ENCODE assay signal across 8 mouse cellular contexts in genomic region chr16:13902888-13903483, GRCm38 (mm10). TPM values are rescaled to one million over a fixed set of nuclear protein-coding genes. Genes with fewer than 3 reads are reported as not detected.
DNase-seq lines count a peak whose midpoint lies in the region; ATAC-seq lines count a peak whose summit lies in the region.

Gene Pdxdc1 (minus strand): TSS chr16:13903131.
Gene Mpv17l (plus strand): TSS chr16:13903161.

- no peaks in the 10 kb centered on the region for H3K27me3 ChIP-seq in heart, embryonic 13.5 days (replicated peaks)
- no peaks in the 10 kb centered on the region for H3K27me3 ChIP-seq in liver, embryonic 12.5 days (replicated peaks)
- H3K27me3 ChIP-seq in stomach, embryonic 15.5 days (replicated peaks) = no peaks in the 10 kb centered on the region

- peak within 1 kb of the TSS; percentile 84 for H3K4me2 ChIP-seq in heart, embryonic 13.5 days
- peak within 1 kb of the TSS; percentile 90 for H3K4me2 ChIP-seq in liver, embryonic 12.5 days
- peak within 1 kb of the TSS; percentile 66 for H3K4me2 ChIP-seq in stomach, embryonic 15.5 days

- WGBS in heart, embryonic 13.5 days = under 1% methylated on average over 50 of the region's 57 CpGs
- under 1% methylated on average over 50 of the region's 57 CpGs for WGBS in liver, embryonic 12.5 days (ENCODE audit: insufficient replicate concordance)
- WGBS in stomach, embryonic 15.5 days = under 1% methylated on average over 50 of the region's 57 CpGs

- ATAC-seq in heart, embryonic 13.5 days (ENCODE audit: extremely low read depth, insufficient number of reproducible peaks, low FRiP score, low TSS enrichment) = peak; percentile 95
- ATAC-seq in liver, embryonic 12.5 days = peak; percentile 97
- ATAC-seq in stomach, embryonic 15.5 days (ENCODE audit: insufficient read depth, low FRiP score, low read depth) = peak; percentile 97

- no peaks in the 10 kb centered on the region for H3K4me1 ChIP-seq in brown adipose tissue, adult 24 weeks (ENCODE audit: control insufficient read depth, insufficient read depth, insufficient read length, low read length)
- peaks cover 18% of the 10 kb centered on the region for H3K4me1 ChIP-seq in heart, embryonic 13.5 days
- peaks cover 32% of the 10 kb centered on the region for H3K4me1 ChIP-seq in liver, embryonic 12.5 days
- H3K4me1 ChIP-seq in stomach, embryonic 15.5 days = 0 out of 2 replicates have a peak, but pooled peaks cover 8% of the 10 kb centered on the region

- H3K27ac ChIP-seq in brown adipose tissue, adult 24 weeks (replicated peaks; ENCODE audit: low read depth, low read length) = peak within 1 kb of the TSS; percentile 91
- H3K27ac ChIP-seq in heart, embryonic 13.5 days (replicated peaks) = peak within 1 kb of the TSS; percentile 88
- H3K27ac ChIP-seq in liver, embryonic 12.5 days = peak within 1 kb of the TSS; percentile 85
- H3K27ac ChIP-seq in stomach, embryonic 15.5 days = peak within 1 kb of the TSS; percentile 88

- peak within 1 kb of the TSS; percentile 96 for H3K4me3 ChIP-seq in brown adipose tissue, adult 24 weeks (ENCODE audit: insufficient read depth, low read depth, low read length)
- H3K4me3 ChIP-seq in heart, embryonic 13.5 days = peak within 1 kb of the TSS; percentile 99
- H3K4me3 ChIP-seq in liver, embryonic 12.5 days = peak within 1 kb of the TSS; percentile 94
- H3K4me3 ChIP-seq in stomach, embryonic 15.5 days (replicated peaks) = peak within 1 kb of the TSS; percentile 95

- DNase-seq in CD4-positive, CD25-positive, alpha-beta regulatory T cell, adult 2 months (ENCODE audit: low read depth, low spot score) = peak; percentile 97
- peak; percentile 61 for DNase-seq in fat pad, adult 2 months (ENCODE audit: extremely low read depth, low read depth, low spot score)
- peak; percentile 99 for DNase-seq in kidney, postnatal 10 days
- DNase-seq in natural killer cell, adult 2 months (ENCODE audit: low spot score in 2 of 2) = peak; percentile 97 to 98

- no peaks in the 10 kb centered on the region for H3K36me3 ChIP-seq in heart, embryonic 13.5 days
- H3K36me3 ChIP-seq in liver, embryonic 12.5 days = no peaks in the 10 kb centered on the region
- no peaks in the 10 kb centered on the region for H3K36me3 ChIP-seq in stomach, embryonic 15.5 days

- H3K9ac ChIP-seq in heart, embryonic 13.5 days = peak within 1 kb of the TSS; percentile 96
- H3K9ac ChIP-seq in liver, embryonic 12.5 days = peak within 1 kb of the TSS; percentile 95
- peak within 1 kb of the TSS; percentile 95 for H3K9ac ChIP-seq in stomach, embryonic 15.5 days

- no peaks in the 10 kb centered on the region for H3K9me3 ChIP-seq in heart, embryonic 13.5 days
- no peaks in the 10 kb centered on the region for H3K9me3 ChIP-seq in liver, embryonic 12.5 days (replicated peaks)
- no peaks in the 10 kb centered on the region for H3K9me3 ChIP-seq in stomach, embryonic 15.5 days

RNA-seq across cellular contexts. Expression of gene Pdxdc1, which starts in this region (rescaled TPM):
- 96.7 and 119 TPM in 2 replicates for polyA plus RNA-seq in brown adipose tissue, adult 24 weeks (2012; ENCODE audit: insufficient read depth, insufficient read length, missing spikeins)
- 62.3 and 65.5 TPM in 2 replicates for polyA plus RNA-seq in heart, embryonic 13.5 days (2015; fragmentation: Nextera tagmentation; extraction: Ambion mirVana)
- polyA plus RNA-seq in liver, embryonic 12.5 days (2016; fragmentation: Nextera tagmentation; extraction: Ambion mirVana) = 34.1 and 35.5 TPM in 2 replicates
- polyA plus RNA-seq in stomach, embryonic 15.5 days (2015; fragmentation: Nextera tagmentation; extraction: Ambion mirVana) = 96.8 and 108 TPM in 2 replicates

RNA-seq across cellular contexts. Expression of gene Mpv17l, which starts in this region (rescaled TPM):
- 2.3 and 6.7 TPM in 2 replicates for polyA plus RNA-seq in brown adipose tissue, adult 24 weeks (2012; ENCODE audit: insufficient read depth, insufficient read length, missing spikeins)
- 2.7 and 3.3 TPM in 2 replicates for polyA plus RNA-seq in heart, embryonic 13.5 days (2015; fragmentation: Nextera tagmentation; extraction: Ambion mirVana)
- polyA plus RNA-seq in liver, embryonic 12.5 days (2016; fragmentation: Nextera tagmentation; extraction: Ambion mirVana) = 1.7 and 2.4 TPM in 2 replicates
- polyA plus RNA-seq in stomach, embryonic 15.5 days (2015; fragmentation: Nextera tagmentation; extraction: Ambion mirVana) = 15.4 and 17.6 TPM in 2 replicates

Comparison
In these comparisons a context has a peak if more than half of its experiments do, and no peak if none do; other contexts are left out.
1. Peak in every context shown above with its lines: DNase-seq, ATAC-seq, H3K4me3 ChIP-seq and H3K27ac ChIP-seq.